Mouse (Mus musculus): ENCODE data around the gene Mapk1ip1l. TPM values are rescaled to one million over a fixed set of nuclear protein-coding genes. Genes with fewer than 3 reads are reported as not detected.

Mapk1ip1l gene
- 136 and 141 TPM in 2 replicates for polyA plus RNA-seq (2016; fragmentation: Nextera tagmentation; extraction: Ambion mirVana)

DNA sequence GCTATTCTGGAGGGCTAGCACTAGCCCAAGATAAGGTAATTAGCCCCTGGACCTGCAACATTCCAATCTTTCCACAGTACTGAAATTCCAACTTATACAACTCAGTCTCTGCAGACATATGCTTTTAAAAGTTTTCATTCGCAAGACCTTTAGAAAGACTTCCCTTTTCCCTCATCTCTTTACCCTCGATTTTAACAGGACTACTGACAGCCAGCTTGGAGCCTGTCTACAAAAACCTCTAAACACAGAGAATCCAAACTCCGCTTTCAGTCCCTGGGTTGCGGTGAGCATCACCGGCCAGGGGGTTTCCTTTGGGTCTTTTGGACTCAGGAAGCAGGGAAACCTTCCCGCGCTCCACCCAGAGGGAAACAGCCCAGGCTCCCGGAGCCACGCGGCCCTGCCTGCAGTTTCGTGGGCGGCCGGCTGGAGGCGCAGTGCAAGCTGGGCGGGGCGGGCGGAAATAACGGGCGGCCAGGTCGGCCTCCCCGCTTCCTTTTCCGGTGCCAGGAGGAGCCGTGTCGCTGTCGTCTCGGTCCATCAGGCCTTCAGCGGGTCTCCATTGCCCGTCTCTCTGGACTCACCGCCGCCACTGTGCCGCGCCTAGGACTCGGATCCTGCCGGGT is at the start of gene Mapk1ip1l:
Mapk1ip1l (plus strand) TSS at position 482 of the 623 bp plus-strand sequence.
- Histone ChIP-seq H3K4me1 (peaks cover 22% of the 10 kb centered on the region), H3K4me3 (peak within 1 kb of the TSS; percentile 80)
- WGBS, result under 1% methylated on average over 34 of the region's 34 CpGs

DNA sequence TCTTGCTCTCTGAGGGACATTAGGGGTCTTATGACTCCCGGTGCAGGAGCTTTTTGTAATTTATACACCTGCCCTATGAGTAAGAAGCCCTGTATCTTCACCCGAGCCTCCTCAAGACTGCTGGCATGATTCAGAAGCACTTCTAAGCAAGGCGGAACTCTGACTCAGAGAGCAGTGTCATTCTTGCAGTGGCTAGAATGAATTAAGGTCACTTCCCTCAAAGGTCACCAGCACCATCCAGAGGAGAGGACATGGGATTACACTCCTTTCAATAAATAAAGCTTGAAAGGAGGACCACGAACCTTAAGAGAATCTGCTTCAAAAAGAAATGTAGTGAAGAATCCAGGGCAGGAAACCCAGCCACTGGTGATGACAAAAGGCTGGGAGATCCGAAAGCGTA is 48.2 kb upstream of the Mapk1ip1l start:
- H3K9me3 ChIP-seq (replicated peaks), result no peaks in the 10 kb centered on the region
- H3K27ac ChIP-seq, result no peak overlapping the region
- 89% methylated on average over 6 of the region's 6 CpGs for WGBS
- H3K4me3 ChIP-seq, result no peak overlapping the region
- no peaks in the 10 kb centered on the region for H3K4me1 ChIP-seq
- no peaks in the 10 kb centered on the region for H3K27me3 ChIP-seq (ENCODE audit: low read depth, poor library complexity, severe bottlenecking)
- peaks cover 94% of the 10 kb centered on the region for H3K36me3 ChIP-seq
- no peak for DNase-seq (ENCODE audit: low spot score)

More for the DNA sequence above, at the start of gene Mapk1ip1l:
- Histone ChIP-seq H3K27me3 (ENCODE audit: low read depth, poor library complexity, severe bottlenecking) (no peaks in the 10 kb centered on the region), H3K27ac (peak within 1 kb of the TSS; percentile 98), H3K9me3 (replicated peaks) (no peaks in the 10 kb centered on the region), H3K36me3 (peaks cover 28% of the 10 kb centered on the region)
- DNase-seq (ENCODE audit: low spot score), result peak; percentile 98

DNA sequence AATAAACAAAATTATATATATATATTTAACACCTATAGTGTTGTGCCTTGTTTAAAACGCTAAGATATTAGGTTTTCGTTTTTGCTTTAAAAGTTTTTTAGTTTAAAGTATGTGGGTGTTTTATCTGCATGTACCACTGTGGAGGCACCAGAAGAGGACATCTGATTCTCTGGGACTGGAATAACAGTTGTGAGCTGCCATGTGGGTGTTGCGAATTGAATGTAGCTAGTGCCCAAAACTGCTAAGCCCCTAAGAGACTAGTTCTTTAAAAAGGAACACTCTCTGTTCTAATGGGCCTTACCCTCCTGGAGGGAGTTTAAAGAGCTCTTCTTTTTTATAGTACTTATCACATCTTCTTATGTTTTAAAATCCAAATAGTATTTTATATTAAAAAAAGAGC is 33.2 kb upstream of the Mapk1ip1l start:
- WGBS, result 92% methylated on average over 3 of the region's 3 CpGs
- peaks cover 92% of the 10 kb centered on the region for H3K36me3 ChIP-seq

DNA sequence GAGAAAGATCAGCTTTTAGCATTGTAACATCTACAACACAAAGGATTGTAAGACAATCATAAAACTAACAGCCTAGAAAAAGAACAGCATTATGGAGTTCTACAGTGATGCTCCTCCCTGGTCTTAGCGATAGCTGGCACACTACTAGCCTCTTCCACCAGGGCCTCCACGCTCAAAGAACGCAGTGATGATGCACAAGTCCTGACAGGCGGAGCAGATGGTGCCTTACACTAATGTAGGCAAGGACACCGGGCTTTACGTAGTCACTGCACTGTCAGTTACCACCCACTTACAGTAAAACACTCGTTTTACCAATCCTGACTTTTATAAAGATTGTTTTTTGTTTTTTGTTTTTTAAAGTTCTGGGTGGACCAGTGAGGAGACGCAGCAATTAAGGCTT is 32.2 kb upstream of the Mapk1ip1l start:
- Histone ChIP-seq H3K4me1 (no peaks in the 10 kb centered on the region), H3K9me3 (replicated peaks) (no peaks in the 10 kb centered on the region), H3K27me3 (ENCODE audit: low read depth, poor library complexity, severe bottlenecking) (no peaks in the 10 kb centered on the region), H3K36me3 (peaks cover 92% of the 10 kb centered on the region), H3K27ac (no peak overlapping the region), H3K4me3 (no peak overlapping the region)
- 95% methylated on average over 8 of the region's 8 CpGs for whole genome bisulfite sequencing
- no peak for DNase-seq (ENCODE audit: low spot score)

More for the DNA sequence above, 33.2 kb upstream of the Mapk1ip1l start:
- DNase-seq (ENCODE audit: low spot score), result no peak
- Histone ChIP-seq H3K9me3 (replicated peaks) (no peaks in the 10 kb centered on the region), H3K27me3 (ENCODE audit: low read depth, poor library complexity, severe bottlenecking) (no peaks in the 10 kb centered on the region), H3K4me3 (no peak overlapping the region), H3K27ac (no peak overlapping the region), H3K4me1 (no peaks in the 10 kb centered on the region)

DNA sequence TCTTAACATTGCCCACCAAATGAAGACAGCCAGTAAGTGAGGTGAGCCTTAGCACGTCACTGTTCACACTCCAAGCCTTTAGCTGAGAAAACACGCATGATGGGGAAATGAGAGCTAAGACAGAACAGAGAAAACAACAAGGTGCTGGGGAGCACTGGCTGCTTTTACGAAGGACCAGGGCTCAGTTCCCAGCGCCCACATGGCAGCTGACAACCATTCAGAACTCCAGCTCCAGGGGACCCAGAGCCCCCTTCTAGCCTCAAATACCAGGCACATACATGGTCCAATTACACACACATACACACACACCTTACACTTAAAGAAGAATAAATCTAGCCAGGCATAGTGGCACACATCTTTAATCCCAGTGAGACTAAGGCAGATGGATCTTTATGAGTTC is 29.0 kb upstream of the Mapk1ip1l start:
- H3K4me1 ChIP-seq, result no peaks in the 10 kb centered on the region
- no peaks in the 10 kb centered on the region for H3K27me3 ChIP-seq (ENCODE audit: low read depth, poor library complexity, severe bottlenecking)
- no peak overlapping the region for H3K4me3 ChIP-seq
- peaks cover 100% of the 10 kb centered on the region for H3K36me3 ChIP-seq
- DNase-seq (ENCODE audit: low spot score), result no peak
- H3K27ac ChIP-seq, result no peak overlapping the region
- no peaks in the 10 kb centered on the region for H3K9me3 ChIP-seq (replicated peaks)
- 92% methylated on average over 4 of the region's 4 CpGs for WGBS

DNA sequence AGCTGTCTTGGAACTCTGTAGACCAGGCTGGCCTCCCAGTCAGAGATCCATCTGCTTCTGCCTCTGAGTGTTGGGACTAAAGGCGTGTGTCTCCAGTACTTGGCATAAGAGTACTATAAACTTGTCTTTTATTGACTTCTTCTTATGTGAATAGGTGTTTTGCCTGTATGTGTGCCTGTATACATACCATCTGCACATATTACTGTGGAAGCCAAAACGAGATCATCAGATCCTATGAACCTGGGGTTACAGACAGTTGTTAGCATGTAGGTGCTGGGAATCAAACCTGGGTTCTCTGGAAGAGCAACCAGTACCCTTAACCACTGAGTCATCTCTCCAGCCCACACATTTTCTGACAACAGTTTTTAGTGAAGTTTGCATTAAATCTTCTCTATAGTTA is 28.4 kb upstream of the Mapk1ip1l start:
- no peak for DNase-seq (ENCODE audit: low spot score)
- H3K9me3 ChIP-seq (replicated peaks), result no peaks in the 10 kb centered on the region
- no peak overlapping the region for H3K27ac ChIP-seq
- no peaks in the 10 kb centered on the region for H3K27me3 ChIP-seq (ENCODE audit: low read depth, poor library complexity, severe bottlenecking)
- peaks cover 99% of the 10 kb centered on the region for H3K36me3 ChIP-seq
- 97% methylated on average over 2 of the region's 2 CpGs for WGBS
- no peak overlapping the region for H3K4me3 ChIP-seq
- H3K4me1 ChIP-seq, result peaks cover 6% of the 10 kb centered on the region; the same call in 1 of the 2 replicates

DNA sequence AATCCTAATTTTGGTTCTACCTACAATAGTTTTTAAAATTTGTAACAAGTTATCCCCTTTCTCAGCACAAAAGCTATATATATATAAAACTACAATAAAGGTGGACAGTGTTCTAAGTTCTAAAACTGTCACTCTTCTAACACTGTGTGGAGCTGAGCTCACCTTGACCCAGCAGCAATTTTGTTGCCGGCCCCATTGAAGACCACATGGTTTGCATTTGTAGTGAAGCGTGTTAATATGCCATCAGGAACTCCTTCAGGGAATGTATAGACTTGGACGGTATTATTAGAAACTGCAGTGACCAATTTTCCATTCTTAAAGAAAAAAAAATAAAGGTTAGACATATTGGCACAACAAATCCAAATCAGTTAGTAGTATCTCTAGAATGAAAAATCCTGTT is 24.3 kb upstream of the Mapk1ip1l start:
- Histone ChIP-seq H3K4me1 (peaks cover 22% of the 10 kb centered on the region), H3K36me3 (peaks cover 58% of the 10 kb centered on the region), H3K27me3 (ENCODE audit: low read depth, poor library complexity, severe bottlenecking) (no peaks in the 10 kb centered on the region), H3K9me3 (replicated peaks) (no peaks in the 10 kb centered on the region), H3K4me3 (no peak overlapping the region), H3K27ac (no peak overlapping the region)
- DNase-seq (ENCODE audit: low spot score), result no peak
- WGBS, result 60% methylated on average over 3 of the region's 3 CpGs

DNA sequence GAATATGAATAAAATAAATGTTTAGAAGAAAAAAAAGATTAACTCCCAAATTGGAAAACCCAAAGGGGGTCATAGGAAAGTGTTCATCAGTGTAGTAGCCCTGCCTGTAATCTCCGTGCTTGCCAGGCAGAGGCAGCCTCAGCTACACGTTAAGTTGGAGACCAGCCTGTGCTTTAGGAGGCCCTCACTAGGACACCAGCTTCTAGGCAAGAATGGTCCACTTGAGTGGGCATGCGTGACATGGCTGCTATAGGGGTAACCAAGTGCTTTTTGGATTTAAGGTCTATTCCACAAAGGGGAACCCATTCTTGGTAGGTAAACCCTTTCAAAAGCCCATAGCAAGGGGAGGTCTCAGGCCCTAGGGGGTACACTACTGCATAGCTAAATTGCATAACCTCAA is 22.6 kb upstream of the Mapk1ip1l start:
- H3K9me3 ChIP-seq (replicated peaks), result no peaks in the 10 kb centered on the region
- peak; percentile 46 for DNase-seq (ENCODE audit: low spot score)
- 35% methylated on average over 3 of the region's 3 CpGs for WGBS

DNA sequence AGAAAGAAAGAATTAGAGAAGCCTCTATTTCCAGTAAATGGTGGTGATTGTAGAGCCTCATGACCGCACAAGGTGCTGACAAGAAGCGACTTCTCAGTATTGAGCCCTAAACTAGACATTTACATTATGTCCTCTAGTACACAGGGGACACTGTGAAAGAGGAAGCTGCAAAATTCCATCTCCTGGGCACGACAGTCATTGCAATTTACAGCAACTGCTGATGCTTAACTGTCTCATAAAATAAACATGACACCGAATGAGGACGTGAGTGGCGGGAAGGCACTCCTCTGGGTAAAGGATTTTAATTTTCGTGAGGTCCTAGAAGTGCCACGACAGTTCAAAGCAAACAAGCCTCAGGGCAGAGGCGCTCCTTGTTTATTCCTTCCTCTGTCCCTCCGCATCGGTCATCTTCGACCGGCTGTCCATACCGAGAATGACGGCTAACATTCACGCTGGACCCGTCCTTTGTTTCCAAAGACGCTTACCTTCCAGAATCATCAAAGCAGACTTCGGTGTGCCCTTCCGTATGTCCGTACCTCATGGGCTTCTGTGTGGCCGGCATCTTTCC is 21.9 kb upstream of the Mapk1ip1l start:
- Histone ChIP-seq H3K27me3 (ENCODE audit: low read depth, poor library complexity, severe bottlenecking) (no peaks in the 10 kb centered on the region), H3K36me3 (peaks cover 43% of the 10 kb centered on the region), H3K4me3 (peak overlapping the region; percentile 95), H3K27ac (peak overlapping the region; percentile 98), H3K4me1 (peaks cover 22% of the 10 kb centered on the region), H3K9me3 (replicated peaks) (no peaks in the 10 kb centered on the region)
- no peak for DNase-seq (ENCODE audit: low spot score)
- 2% methylated on average over 22 of the region's 22 CpGs for WGBS

More for the DNA sequence above, 22.6 kb upstream of the Mapk1ip1l start:
- no peaks in the 10 kb centered on the region for H3K27me3 ChIP-seq (ENCODE audit: low read depth, poor library complexity, severe bottlenecking)
- H3K4me1 ChIP-seq, result peaks cover 22% of the 10 kb centered on the region
- 0 out of 2 replicates have a peak overlapping the region, but pooled peaks have one; percentile 56 for H3K27ac ChIP-seq
- peaks cover 50% of the 10 kb centered on the region for H3K36me3 ChIP-seq
- H3K4me3 ChIP-seq, result peak overlapping the region; percentile 95

DNA sequence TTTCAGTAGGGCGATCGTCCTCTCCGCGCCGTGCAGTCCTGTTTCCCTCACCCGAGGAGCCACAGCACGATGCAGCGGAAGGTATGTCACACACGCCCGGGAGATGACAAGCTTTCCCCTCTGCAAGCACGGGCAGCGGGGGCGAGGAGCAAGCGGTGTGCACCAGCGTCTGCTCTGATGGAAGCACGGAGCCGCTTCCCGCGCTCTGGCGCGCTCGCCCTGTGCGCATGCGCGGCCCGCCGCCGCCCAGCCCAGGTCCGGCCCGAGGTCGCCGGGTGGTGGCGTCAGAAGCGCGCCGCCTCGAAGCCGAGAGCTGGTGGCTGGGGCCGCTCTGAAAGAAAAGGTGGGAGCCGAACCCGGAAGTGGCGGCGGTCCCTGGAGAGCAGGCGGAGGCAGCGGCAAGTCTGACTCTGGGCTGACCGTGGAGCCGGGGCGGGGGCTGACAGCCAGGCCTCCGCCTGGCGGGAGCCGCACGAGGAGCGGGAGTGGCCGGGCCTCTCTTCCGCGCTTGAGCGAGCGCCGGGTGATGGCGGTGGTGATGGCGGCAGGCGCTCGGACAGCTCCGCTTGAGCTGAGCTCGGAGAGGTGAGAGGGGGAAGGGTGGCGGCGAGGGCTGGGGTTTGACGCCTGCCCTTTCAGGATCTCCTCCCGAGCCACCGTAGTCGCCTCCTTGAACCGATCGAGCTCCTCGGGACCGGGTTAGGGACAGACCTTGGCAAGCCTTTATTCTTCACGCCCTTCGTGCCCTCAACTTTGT is 21.3 kb upstream of the Mapk1ip1l start, which contains the start of the genes Wdhd1 and Socs4:
Wdhd1 (minus strand) TSS at position 221 of the 757 bp plus-strand sequence.
Socs4 (plus strand) TSS at position 295 of the 757 bp plus-strand sequence.
- Histone ChIP-seq H3K9me3 (replicated peaks) (no peaks in the 10 kb centered on the region), H3K4me1 (peaks cover 22% of the 10 kb centered on the region), H3K27ac (peak within 1 kb of the TSS; percentile 98), H3K27me3 (ENCODE audit: low read depth, poor library complexity, severe bottlenecking) (no peaks in the 10 kb centered on the region), H3K4me3 (peak within 1 kb of the TSS; percentile 95), H3K36me3 (peaks cover 41% of the 10 kb centered on the region)
- under 1% methylated on average over 77 of the region's 77 CpGs for WGBS
- DNase-seq (ENCODE audit: low spot score), result peak; percentile 96

DNA sequence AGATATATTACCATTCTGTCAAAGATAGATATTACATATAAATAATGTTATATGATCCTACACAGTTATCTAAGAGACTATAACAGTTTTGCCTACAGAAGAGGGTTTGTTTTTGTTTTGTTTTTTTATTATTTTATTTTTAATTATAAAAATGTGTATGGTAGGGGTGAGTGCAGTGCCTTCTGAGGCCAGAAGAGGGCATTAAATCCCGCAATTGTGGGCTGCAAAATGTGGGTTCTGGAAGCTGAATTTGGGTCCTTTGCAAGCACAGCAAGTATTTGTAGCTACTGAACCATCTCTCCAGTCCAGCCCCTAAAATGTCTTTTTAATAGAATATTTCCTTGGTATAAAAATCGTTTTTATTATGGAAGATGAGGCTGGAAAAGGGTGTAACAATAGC is 19.0 kb upstream of the Mapk1ip1l start:
- WGBS, result 87% methylated on average over 2 of the region's 2 CpGs

DNA sequence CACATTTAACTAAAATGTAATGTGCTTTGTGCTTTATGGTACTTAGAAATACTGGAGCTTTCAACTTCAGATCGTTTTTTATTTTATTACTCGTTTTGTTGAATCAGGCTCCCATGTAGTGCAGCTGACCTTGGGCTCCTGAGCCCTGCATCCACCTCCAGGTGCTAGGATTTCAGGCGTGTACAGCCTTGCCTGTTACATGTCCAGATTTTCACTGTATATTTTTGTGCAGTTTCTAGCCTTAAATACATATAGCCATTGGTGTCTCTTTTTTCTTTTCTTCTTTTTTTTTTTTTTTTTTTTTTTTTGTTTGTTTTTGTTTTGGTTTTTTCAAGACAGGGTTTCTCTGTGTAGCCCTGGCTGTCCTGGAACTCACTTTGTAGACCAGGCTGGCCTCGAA is 16.5 kb upstream of the Mapk1ip1l start:
- DNase-seq (ENCODE audit: low spot score), result no peak
- no peaks in the 10 kb centered on the region for H3K27me3 ChIP-seq (ENCODE audit: low read depth, poor library complexity, severe bottlenecking)
- no peaks in the 10 kb centered on the region for H3K9me3 ChIP-seq (replicated peaks)
- no peak overlapping the region for H3K27ac ChIP-seq
- no peak overlapping the region for H3K4me3 ChIP-seq
- H3K4me1 ChIP-seq, result peaks cover 7% of the 10 kb centered on the region
- peaks cover 19% of the 10 kb centered on the region for H3K36me3 ChIP-seq
- WGBS, result 96% methylated on average over 4 of the region's 4 CpGs

More for the DNA sequence above, 19.0 kb upstream of the Mapk1ip1l start:
- no peak for DNase-seq (ENCODE audit: low spot score)
- H3K9me3 ChIP-seq (replicated peaks), result no peaks in the 10 kb centered on the region
- H3K27ac ChIP-seq, result no peak overlapping the region
- no peak overlapping the region for H3K4me3 ChIP-seq
- H3K27me3 ChIP-seq (ENCODE audit: low read depth, poor library complexity, severe bottlenecking), result no peaks in the 10 kb centered on the region
- peaks cover 22% of the 10 kb centered on the region for H3K4me1 ChIP-seq
- H3K36me3 ChIP-seq, result peaks cover 18% of the 10 kb centered on the region

DNA sequence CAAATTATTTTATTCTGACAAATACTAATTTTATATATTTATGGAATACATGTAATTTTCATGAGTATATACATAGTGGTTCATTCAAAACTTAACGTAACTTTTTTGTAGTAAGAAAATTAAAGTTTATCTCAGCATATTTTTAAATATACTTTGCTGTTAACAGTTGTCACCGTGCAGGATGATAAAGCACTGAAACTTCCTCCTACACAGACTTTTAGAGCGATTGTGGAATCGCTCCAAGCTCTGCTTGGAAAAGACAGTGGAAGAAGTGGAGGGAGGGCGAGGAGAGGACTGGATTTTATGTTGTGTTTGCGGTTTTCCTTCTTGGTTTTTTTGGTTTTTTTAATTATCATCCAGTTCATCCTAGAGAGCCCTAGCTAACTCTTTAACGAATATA is 14.5 kb upstream of the Mapk1ip1l start:
- no peak overlapping the region for H3K27ac ChIP-seq
- WGBS, result 91% methylated on average over 7 of the region's 7 CpGs
- no peaks in the 10 kb centered on the region for H3K4me1 ChIP-seq
- H3K4me3 ChIP-seq, result no peak overlapping the region
- H3K36me3 ChIP-seq, result peaks cover 19% of the 10 kb centered on the region
- no peaks in the 10 kb centered on the region for H3K9me3 ChIP-seq (replicated peaks)
- DNase-seq (ENCODE audit: low spot score), result no peak
- H3K27me3 ChIP-seq (ENCODE audit: low read depth, poor library complexity, severe bottlenecking), result no peaks in the 10 kb centered on the region
